Mouse (Mus musculus) left cerebral cortex, adult 2 months (tissue): ENCODE results near the gene Il1b. TPM values are rescaled to one million over a fixed set of nuclear protein-coding genes. Genes with fewer than 3 reads are reported as not detected.

Experiments used
- DNase-seq, 2 experiments: peaks; one replicate each; pipeline ENCODE4 v3.0.0; 2021 to 2022; ENCODE audit warnings: low spot score in 2 of 2, mixed read lengths in 1 of 2; ENCODE audit errors: extremely low spot score in 1 of 2
- H3K27ac ChIP-seq: fragments of 200-600 bp; 2 replicates; pipeline ENCODE4 v1.8.1; 2022
- H3K4me3 ChIP-seq: fragments of 200-600 bp; 2 replicates; pipeline ENCODE4 v1.8.1; 2022
- CTCF ChIP-seq: fragments of 200-600 bp; IDR thresholded peaks from 2 replicates; pipeline ENCODE4 v1.8.1; 2022; ENCODE audit warnings: antibody characterized with exemption, mild to moderate bottlenecking, moderate library complexity
- intact Hi-C: fragments of 180-260 bp; cut with DNase I; formaldehyde crosslinking; loops from one replicate; pipeline ENCODE4 v1.15.1; 2025
- total RNA-seq, 2 experiments: library from RNA; stranded (reverse); gene quantifications; 2 replicates each; pipeline ENCODE4 v1.2.3; 2021

The Il1b gene
- total RNA-seq, 2 experiments from 2014 or later, result 0.42 to 1.1 TPM

DNA sequence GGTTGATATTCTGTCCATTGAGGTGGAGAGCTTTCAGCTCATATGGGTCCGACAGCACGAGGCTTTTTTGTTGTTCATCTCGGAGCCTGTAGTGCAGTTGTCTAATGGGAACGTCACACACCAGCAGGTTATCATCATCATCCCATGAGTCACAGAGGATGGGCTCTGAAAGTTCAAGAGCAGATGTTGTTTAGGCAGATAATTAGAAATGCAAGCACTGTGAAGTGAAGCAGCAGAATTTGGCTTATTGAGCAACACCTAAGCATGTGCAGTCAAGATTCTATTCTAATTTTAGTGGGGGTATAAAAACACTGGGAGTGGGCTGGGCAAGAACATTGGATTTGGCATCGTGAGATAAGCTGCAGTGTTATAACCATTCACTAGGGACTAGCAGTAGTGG is 3.7 kb downstream of the Il1b start:
- intact Hi-C loops, result no loop called here
- H3K27ac ChIP-seq, result no peak overlapping the region
- no peak for TF ChIP-seq CTCF
- DNase-seq, result no peak
- no peak overlapping the region for H3K4me3 ChIP-seq

GRCm38 (mm10) chr2:129360975-129361560 is 9.9 kb downstream of the Il1b start:
- Histone ChIP-seq H3K27ac (peak overlapping the region; percentile 86), H3K4me3 (no peak overlapping the region)
- DNase-seq, result no peak
- no peak for TF ChIP-seq CTCF
- intact Hi-C loops, result loop anchor here (2.0 kb wide), 2 partner anchors 40 to 48 kb away; no protein-coding TSS in a partner anchor

GRCm38 (mm10) chr2:129360197-129360596 is 10.7 kb downstream of the Il1b start:
- peak; percentile 47 to 57 for DNase-seq
- peak overlapping the region; percentile 86 for H3K27ac ChIP-seq
- no peak overlapping the region for H3K4me3 ChIP-seq
- TF ChIP-seq CTCF, result no peak
- intact Hi-C loops, result loop anchor here (2.0 kb wide), 2 partner anchors 39 to 49 kb away; no protein-coding TSS in a partner anchor

DNA sequence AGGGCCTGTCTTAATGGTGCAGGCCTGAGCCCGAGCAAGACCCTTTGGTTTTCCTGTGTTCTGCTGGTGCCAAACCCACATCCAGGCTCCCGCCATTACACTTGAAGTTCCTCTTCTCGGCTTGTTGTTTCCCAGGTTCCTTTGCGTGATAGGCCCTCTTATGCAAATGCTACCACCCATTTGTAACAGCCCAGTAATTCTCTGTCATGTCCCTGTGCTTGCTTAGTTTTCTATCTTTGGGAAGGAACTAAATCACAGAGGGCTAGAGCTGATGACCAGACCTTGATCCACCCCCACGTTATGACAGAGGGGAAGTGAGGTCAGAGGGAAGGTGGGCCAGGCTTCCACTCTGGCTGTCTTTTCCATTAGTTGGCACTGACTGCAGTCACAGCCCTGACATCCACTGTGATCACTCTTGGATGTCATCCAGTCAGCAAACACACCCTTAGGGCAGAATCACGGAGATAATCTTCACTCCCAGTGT is 32.8 kb downstream of the Il1b start:
- TF ChIP-seq CTCF, result no peak
- DNase-seq, result no peak
- intact Hi-C loops, result no loop called here
- Histone ChIP-seq H3K27ac (no peak overlapping the region), H3K4me3 (no peak overlapping the region)

DNA sequence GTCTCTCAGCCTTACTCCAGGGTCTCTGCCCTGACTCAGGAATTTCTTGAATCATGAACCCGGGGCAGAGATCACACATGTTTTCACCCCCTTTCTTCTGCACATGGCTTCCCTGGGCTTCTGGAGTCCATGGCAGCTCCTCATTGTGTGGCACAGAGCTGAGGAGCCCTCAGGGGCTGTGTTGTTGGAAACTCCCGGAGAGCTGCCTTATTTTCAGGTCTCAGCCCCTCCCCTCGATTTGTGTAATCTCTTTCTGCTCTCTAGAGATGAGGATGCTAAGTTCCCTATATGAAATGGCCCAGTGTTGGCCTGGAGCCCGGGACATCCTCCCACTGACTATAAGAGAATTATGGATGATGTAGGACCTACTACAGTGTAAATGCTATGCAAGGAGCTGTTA is 37.5 kb downstream of the Il1b start:
- DNase-seq, result no peak
- intact Hi-C loops, result no loop called here
- Histone ChIP-seq H3K27ac (no peak overlapping the region), H3K4me3 (no peak overlapping the region)
- no peak for TF ChIP-seq CTCF

GRCm38 (mm10) chr2:129330540-129330939 is 40.4 kb downstream of the Il1b start:
- intact Hi-C loops, result no loop called here
- DNase-seq, result no peak
- H3K4me3 ChIP-seq, result no peak overlapping the region

GRCm38 (mm10) chr2:129330024-129330423 is 40.9 kb downstream of the Il1b start:
- Histone ChIP-seq H3K27ac (no peak overlapping the region), H3K4me3 (no peak overlapping the region)
- intact Hi-C loops, result no loop called here
- no peak for DNase-seq
- no peak for TF ChIP-seq CTCF

More at GRCm38 (mm10) chr2:129330540-129330939, 40.4 kb downstream of the Il1b start:
- H3K27ac ChIP-seq, result no peak overlapping the region
- no peak for TF ChIP-seq CTCF

DNA sequence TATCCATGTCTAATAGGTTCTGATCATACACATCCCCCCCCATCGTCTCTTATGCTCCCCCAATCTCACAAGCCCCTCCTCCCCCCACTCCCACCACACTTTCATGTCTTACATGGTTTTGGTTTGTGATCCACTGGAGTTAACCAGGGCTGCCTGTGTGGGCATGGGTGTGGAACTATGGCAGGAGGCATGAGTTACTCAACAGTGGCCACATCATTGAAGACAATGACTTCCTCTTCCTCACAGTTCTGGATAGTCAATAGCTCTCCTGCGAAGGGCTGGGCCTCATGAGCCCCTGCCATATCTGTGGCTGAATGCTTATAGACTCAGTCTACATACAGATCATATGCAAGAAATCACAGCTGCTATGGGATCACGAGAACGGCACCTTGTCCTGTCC is 42.7 kb downstream of the Il1b start:
- no peak for DNase-seq
- TF ChIP-seq CTCF, result no peak
- H3K27ac ChIP-seq, result no peak overlapping the region
- no peak overlapping the region for H3K4me3 ChIP-seq
- intact Hi-C loops, result no loop called here

- no peak for DNase-seq
- TF ChIP-seq CTCF, result no peak
- Histone ChIP-seq H3K4me3 (no peak overlapping the region), H3K27ac (peak overlapping the region; percentile 15; the same call in 1 of the 2 replicates)
- intact Hi-C loops, result loop anchor here (5.0 kb wide), 1 partner anchor 83 kb away; no protein-coding TSS in a partner anchor
These were observed 46.7 kb downstream of the Il1b start for GRCm38 (mm10) chr2:129324216-129324615.

DNA sequence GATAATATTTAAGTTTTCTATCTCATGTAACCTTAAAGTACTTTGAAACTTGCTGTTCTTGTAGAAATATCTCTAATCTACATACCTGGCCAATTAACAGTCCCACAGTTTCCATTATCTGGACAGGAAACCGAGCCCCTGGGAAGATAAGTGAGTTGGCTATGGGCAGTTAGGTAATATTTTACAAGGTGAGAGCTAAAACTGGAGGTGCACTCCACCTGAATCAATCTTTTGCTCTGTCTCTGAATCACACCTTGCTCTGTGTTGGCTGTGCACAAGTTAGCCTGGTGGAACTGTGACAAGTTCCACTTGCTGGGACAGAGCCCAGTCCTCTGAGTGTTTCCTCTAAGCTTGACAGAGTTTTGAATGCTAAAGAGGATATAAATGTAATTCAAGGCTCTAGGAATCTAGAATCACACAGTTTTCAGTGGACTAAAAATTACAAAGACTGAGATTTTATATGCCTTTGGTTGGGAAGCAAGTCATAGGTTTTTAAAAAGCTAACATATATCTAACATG is 48.8 kb downstream of the Il1b start:
- peak overlapping the region; percentile 12; the same call in 1 of the 2 replicates for H3K27ac ChIP-seq
- intact Hi-C loops, result loop anchor here (5.0 kb wide), 1 partner anchor 85 kb away; no protein-coding TSS in a partner anchor
- no peak overlapping the region for H3K4me3 ChIP-seq
- peak in 1 of 2 experiments; percentile 35 for DNase-seq
- TF ChIP-seq CTCF, result no peak

- Histone ChIP-seq H3K4me3 (no peak overlapping the region), H3K27ac (peak overlapping the region; percentile 9; the same call in 1 of the 2 replicates)
- no peak for TF ChIP-seq CTCF
- intact Hi-C loops, result loop anchor here (2.0 to 5.0 kb wide), 2 partner anchors 41 to 87 kb away; no protein-coding TSS in a partner anchor
- DNase-seq, result no peak
These were observed 50.8 kb downstream of the Il1b start for GRCm38 (mm10) chr2:129320033-129320605.

GRCm38 (mm10) chr2:129315831-129316230 is 55.1 kb downstream of the Il1b start:
- intact Hi-C loops, result no loop called here
- Histone ChIP-seq H3K4me3 (no peak overlapping the region), H3K27ac (no peak overlapping the region)
- TF ChIP-seq CTCF, result no peak
- DNase-seq, result no peak
